Mouse (Mus musculus): Measurements from ENCODE around the gene Galr2.

The Galr2 gene

DNA sequence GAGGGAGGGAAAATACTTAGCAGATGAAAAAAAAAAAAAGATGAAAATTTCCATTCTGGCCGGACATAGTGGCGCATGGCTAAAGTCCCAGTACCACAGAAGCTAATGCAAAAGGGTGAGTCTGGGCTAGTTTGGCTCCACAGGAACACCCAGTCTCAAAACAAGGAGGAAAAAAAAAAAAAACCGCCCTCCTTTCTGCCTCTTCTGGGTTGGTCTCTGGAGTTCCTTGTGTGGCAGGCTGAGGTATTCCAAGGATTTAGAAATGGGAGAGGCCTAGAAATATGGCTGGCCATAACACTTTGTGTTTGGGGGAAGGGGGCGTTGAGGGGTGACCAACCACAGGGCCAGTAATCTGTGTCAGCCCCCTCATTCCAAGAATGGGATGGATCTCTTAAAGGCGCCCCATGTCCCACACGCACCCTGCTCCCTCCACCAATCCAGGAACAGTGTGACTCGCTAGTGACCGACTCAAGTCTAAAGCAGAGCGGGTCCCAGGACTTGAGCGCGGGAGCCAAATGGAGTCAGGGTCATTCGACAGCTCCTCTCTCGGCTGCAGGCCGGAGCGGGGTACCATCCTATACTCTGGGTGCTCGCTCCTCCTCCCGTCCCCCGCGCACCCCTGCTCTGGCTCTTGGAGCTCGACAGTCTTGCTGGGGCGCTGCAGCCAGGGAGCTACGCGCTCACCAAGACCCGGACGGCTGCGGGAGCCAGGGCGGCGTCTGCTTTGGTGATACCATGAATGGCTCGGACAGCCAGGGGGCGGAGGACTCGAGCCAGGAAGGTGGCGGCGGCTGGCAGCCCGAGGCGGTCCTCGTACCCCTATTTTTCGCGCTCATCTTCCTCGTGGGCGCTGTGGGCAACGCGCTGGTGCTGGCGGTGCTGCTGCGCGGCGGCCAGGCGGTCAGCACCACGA is at the start of gene Galr2:
Gene Galr2, plus strand, starts transcription at position 189 of the 913 bp plus-strand sequence.
- no peak for DNase-seq (ENCODE audit: low spot score in 2 of 2)

DNA sequence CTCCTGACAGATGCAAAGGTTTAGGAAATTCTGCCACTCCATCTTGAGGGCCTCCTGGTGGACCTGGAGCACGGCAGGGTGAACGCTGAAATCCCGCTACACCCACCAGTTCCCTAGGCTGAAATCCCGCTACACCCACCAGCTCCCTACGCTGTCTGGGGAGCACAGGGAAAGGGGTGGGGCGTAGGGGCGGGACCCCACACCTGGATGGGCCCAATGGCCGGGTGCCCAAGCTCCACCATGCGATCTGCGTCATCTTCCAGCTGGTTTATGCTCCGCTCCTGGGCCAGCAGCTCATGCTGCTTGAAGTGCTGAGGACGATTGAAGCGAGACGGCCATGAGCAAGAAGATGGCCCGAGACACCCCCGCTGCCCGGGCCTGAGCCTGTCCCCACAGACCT is 48.3 kb upstream of the Galr2 start:
- no peak for DNase-seq (ENCODE audit: low spot score in 2 of 2)

DNA sequence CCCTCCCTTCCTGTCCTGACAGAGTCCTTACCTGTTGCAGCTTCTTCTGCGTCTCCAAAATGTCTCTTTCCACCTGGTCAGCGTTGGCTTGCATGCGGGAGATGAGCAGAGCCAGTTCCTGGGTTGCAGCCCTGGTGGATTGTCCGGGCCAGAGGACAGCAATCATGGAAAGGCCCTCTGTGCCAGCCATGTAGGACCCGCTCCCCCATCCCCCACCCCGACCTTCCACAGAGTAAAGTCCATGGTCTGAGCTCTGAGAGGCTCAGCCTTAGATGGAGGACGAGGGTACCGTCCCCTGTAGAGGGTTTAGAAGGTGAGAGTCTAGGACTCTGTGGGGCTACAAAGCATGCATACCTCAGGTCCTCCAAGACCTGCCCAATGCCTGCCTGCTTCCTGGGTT is 45.8 kb upstream of the Galr2 start:
- no peak for DNase-seq (ENCODE audit: low spot score in 2 of 2)

DNA sequence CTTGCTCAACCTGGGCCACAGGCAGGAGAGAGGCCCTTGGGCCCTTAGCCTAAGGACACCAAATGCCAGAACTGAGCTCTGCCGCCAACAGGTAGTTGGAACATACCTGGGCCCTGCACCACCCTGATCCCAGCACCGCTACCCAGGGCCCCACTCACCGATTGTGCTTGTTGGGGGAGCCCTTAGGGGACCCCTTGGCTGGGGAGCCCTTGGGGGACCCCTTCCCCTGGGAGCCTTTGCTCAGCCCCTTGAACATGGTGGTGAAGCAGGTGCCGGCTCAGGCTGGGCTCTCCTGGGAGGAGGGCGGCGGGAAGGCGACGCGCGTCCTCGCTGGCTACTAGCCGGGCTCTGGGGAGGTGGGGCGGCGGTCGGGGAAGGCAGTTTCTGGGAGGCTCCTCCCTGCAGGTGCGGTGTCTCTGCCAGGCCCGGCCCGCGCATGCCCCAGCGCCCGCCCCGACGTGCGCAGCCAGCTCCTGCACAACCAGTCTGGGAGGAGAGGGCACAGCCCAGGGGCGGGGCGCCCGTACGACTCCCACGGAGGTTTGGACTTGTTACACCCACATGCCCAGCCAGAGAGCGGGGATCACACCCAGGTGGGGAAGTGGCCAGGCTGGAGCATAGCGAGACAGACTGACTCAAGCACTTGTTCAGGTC is 42.9 kb upstream of the Galr2 start, which contains the start of gene Evpl:
Gene Evpl, minus strand, starts transcription at position 336 of the 654 bp plus-strand sequence.
- peak; percentile 68 to 71 for DNase-seq (ENCODE audit: low spot score in 2 of 2)

DNA sequence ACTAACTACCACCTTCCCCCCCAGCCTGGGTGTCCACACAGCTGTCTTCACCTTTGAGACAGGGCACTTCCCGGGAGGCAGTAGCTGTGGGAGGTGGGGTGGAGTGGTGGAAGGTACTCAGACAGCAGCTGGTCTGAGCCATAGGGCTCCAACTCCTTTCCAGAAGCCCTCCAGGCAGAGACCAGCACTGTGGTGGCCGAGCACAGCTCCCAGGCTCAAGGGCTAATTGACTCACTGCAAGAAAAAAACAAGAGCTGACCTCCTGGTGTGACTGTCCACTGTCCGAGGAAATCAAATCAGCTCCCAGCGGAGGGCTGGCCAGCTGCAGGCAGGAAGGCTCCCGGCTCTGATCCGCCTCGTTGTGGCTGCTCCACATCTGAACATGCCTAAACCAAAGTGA is 40.9 kb upstream of the Galr2 start:
- DNase-seq (ENCODE audit: low spot score in 2 of 2) = no peak

DNA sequence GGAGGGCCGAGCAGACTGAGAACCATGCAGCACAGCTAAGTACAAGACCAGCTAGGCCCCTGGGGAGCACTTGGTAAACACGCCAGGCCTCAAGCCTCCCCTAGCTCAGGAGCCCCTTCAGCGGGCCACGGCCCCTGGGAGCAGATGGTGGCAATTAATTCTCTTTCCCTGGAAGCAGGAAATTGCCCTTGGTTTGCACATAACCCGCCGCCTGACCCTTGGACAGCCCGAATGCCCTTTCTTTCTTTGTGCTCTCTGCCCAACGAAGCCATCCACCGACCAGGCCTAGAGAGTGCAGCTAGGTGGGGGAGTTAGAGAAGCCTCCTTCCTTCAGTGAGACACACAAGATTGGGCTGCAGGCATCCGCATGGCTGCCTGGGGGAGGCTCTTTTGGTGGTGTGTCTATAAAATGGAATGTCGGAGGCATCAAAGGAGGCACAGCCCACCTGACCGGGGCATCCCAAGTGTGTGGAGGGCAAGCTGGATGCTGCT is 38.9 kb upstream of the Galr2 start:
- DNase-seq (ENCODE audit: low spot score in 2 of 2) = no peak

DNA sequence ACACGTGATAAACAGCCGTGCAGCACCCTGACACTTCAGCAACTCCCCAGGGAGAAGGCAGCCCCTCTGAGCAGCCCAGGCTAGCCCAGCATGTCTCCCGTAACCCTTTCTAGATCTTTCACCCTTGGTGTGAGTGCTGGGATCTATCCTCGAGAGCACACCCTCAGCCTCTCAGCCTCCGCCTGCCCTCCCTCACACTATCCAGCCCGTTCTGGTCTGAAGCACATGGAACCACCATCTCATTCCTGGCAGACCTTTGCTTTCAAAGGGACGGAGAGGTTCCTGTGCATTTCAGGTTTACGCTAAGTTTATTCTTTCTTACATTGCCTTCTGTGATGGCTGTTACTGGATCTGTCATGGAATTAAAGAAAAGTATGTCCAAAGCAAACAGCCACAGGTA is 36.2 kb upstream of the Galr2 start:
- no peak for DNase-seq (ENCODE audit: low spot score in 2 of 2)

DNA sequence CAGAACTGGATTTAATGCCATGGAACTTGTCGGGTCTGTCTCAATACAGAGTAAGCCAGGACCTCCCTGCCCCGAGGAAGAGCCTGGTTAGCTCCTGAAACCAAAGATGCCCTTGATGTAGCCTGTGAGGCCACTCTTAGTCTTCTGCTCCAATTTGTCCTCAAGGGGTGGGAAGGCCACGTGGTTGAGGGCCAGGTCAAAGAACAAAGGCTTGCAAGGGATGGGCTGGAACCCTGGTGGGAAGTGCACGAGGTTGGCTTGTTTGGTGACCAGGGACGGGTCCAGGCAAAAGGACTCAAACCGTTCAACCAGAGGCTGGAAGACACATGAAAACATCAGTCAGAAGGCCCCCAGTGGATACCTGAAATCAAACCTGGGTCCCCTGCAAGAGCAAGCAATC is 35.1 kb upstream of the Galr2 start:
- no peak for DNase-seq (ENCODE audit: low spot score in 2 of 2)

DNA sequence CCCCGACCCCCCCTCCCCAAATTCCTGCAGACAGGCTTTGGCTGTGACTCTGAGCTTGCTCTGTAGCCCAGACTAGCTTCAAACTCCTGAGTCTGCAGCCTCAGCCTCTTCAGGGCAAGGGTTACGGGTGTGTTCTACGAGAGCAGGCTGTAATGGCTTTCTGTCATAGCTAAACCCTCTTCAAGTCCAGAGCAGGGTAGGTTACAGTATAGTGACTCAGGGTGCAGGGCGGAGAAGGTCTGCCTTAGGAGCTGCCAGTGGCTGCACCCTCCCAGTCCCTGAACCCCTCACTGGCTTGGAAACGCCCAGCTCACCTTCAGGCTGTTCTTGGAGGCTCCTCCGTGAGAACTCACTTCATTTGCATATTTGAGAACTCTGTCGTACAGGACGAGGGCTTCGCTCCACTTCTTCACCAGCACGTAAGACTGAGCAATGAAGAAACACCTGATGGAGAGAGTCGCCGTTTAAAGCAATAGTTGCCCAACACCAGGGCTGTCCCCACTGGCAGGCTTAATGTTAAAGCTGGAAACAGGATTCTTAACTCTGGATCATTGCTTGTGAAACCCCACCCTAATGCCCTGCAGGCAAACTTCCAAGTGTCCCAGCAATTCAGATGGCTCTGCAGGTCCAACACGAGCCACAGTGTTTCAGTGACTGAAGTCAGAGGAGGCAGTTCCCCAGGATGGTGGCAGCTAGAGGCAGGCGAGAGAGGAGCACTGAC is 33.1 kb upstream of the Galr2 start:
- DNase-seq (ENCODE audit: low spot score in 2 of 2) = no peak

DNA sequence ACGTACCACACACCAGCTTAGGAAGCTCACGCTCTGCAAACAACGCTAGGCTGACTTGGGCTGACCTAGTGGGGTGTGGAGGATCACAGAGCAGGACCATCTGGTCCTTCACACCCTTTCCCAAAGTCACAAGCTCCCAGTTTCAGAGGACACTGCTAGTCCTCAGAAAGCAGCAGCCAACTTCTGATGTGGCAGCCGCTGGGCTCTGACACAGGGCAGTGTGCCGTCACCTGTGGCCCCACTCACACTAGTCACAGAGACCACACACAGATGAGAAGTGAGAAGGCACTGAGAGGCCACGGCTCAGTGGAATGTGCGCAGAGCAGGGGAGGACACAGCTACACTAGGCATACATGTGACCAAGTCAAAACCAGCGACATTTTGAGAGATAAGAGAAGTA is 29.8 kb upstream of the Galr2 start:
- DNase-seq (ENCODE audit: low spot score in 2 of 2) = no peak

DNA sequence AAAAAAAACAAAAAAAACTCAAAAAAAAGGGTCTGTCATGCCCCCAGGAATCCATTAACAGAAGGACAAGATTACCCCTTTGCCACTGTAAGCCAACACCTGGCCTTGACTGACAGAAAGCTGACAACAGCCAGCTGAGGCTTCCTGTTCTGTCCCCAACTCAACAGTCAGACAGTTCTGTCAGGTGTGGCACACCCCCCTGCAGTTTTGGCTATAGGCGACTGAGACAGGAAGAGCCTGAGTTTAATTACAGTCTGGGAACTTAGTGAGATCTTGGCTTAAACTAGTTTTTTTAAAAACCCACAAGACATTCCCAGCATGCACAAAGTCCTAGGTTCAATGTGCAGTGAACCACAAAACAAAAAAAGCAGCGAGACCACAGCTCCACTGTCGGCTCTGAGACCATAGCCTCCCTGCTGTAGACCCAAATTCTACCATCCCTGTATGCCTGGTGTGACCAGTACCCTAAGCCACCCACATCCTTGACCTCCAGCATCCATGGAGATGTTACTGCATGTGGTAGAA is 27.6 kb upstream of the Galr2 start:
- peak; percentile 24 to 30 for DNase-seq (ENCODE audit: low spot score in 2 of 2)

DNA sequence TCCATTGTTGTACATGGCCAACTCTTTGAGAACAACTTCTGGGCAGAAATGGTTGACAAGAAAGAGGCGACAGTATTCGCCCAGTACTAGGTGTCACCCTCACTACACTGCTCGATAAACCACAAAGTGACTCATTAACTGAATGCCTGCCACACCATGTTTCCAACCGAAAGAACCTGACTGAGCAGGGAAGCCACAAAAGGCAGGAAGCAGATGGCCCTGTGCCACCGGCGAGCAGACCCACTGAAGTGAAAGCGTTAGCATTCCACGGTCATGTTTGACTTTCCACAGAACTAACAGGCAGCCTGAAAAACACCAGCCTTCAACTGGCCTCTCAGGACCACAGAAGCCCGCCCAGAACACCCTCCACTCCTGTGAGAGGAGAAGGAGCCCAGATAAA is 26.1 kb upstream of the Galr2 start:
- no peak for DNase-seq (ENCODE audit: low spot score in 2 of 2)

DNA sequence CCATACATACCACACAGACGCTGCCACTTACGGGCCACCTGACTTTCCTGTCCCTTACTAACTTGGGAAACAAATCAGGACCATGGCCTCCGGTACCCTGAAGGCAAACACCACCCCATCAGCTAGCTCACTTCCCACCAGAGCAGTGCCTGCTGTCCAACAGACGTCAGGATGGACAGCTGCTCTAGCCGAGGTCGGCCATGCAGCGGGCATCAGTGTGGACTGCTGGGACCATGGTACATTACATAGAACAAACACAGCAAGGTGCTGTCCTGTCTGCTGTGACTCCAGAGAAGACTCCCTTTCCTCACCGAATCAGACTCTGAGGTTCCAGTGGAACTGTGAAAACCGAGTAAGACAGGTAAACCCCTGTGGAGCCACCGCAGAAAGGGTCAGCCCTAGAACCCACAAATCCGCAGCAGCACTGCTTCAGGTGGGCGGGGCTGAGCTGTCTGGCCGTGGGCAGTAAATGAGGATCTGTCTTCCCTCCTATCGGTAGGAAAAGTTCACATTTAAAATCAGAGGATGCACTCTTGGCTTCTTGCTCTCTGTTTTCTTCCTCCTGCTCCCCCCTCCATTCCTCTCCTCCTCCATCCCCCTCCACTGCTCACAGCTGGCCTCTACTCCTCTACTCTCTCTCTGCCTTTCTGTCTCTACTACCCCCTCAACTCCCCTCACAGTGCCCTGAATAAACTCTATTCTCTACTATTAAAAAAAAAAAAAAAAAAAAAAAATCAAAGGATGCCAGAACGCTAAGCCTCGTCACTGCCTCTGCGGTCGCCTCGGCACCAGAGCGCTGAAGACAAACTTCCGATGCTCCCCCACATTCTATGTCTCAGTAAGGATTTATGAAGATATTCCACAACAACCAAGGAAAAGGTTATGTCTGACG is 25.4 kb upstream of the Galr2 start:
- DNase-seq (ENCODE audit: low spot score in 2 of 2) = no peak

DNA sequence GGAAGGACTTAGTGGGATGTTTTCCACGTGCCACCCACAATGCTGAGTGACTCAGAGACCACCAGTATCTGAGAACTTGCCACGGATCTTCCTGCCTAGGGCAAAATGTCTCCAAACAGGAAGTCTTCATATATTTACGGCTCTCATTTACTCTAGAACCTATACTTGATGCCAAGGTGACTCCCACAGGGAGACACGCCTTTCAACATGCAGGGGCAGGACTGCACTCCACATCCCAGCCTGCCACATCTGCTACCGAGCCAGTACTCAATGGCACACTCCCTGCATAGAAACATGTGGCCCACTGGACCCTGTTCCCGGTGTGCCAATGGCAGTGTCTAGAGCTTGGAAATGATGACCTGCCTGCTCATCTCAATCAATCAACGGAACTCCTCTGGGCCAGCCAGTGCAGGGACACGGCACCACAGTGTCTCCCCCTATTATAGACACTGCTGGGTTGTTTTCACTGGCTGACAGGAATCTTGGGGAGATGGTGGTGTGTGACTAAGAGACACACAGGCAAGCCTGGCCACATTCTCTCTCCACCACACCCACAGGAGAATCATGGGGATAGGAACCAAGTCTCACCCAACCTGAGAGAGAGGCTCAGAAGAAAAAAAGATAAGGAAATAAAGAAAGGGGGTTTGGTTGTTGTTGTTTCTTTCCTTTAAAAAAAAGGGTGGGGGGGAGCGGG is 24.6 kb upstream of the Galr2 start:
- no peak for DNase-seq (ENCODE audit: low spot score in 2 of 2)

DNA sequence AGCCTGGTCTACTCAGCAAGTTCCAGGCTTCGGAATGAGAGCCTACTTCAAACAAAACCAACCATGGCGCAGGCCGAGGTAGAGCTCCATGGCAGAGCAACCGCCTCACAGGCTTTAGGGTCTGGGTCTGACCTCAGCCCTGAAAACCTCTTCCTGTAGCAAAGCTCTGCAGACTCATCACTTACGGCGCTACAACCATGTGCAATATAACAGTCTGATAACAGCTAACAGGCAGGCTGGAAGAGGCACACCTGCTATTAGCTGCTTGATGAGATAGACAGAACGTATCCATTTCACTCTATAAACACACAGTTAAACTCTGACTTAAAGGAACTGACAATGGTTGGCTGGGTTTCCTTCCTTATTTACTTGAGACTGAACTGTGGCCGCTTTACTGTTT is 21.3 kb upstream of the Galr2 start:
- peak in 1 of 2 experiments; percentile 11 for DNase-seq (ENCODE audit: low spot score in 2 of 2)

DNA sequence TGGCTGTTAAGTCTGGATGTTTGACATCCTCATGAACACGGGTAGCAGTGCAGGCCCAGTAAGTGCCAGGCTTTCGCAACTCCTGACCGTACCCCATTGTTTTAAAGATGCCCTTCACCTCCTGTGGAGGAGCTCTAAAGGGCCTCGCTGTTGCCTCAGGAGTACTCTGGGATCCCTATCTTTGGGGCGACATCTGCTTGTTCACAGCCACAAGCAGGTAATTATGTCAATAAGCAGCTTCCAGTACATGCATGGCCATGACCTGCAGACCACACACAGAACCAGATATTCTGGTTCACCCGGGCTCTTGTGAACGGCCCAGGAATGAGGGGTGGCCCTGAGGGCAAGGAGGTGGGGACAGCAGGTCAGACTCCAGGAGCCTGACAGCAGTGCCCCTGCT is 20.5 kb upstream of the Galr2 start:
- no peak for DNase-seq (ENCODE audit: low spot score in 2 of 2)

DNA sequence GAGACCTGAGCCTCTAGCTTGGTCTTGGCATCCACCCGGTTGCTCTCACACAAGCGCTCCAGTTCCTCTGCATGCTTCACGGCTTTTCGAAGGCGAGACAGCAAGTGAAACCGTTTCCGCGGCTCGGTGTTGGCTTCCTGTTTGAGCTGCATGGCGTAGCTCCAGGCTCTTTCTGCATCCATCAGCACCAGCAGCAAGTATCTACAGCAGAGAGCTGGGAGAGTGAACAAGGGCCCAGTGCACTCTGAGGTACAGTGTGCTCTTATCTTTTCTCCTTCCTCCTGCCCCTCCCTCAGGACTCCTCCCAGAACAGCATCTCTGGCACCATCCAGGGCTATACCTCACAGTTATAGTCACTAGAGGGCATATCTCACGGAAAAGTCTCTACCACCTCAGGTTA is 15.4 kb upstream of the Galr2 start:
- DNase-seq (ENCODE audit: low spot score in 2 of 2) = no peak

DNA sequence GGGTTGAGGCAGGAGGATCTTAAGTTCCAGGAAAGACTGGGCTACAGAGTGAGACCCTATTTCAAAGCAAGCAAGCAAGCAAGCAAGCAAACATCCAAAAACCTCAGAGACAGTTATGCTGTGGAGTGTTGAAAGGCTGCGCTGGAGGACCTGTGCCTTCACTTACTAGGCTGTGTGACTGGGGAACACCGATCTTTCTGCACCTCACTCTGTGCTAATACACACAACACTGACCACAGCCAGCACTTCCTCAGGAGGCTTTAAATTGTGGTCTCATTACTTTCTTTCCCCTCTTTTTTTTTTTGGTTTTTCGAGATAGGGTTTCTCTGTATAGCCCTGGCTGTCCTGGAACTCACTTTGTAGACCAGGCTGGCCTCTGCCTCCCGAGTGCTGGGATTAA is 14.9 kb upstream of the Galr2 start:
- no peak for DNase-seq (ENCODE audit: low spot score in 2 of 2)

DNA sequence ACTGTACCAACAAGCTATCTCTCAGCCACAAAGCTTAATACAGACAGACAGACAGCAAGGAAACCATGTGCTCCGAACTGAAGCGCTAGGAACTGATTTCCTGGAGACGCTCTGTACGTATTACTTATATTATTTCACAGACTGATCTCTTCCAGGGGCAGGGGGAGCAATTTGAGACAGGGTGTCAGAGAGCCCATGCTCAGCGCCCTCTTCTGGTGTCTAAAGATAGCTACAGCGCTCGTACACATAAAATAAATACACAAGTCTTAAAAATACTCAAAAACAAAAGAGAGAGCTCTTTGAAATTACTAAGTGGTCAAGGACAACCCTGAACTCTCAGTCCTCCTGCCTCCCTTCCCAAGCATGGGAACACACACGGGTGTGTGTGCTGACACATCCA is 13.1 kb upstream of the Galr2 start:
- no peak for DNase-seq (ENCODE audit: low spot score in 2 of 2)

DNA sequence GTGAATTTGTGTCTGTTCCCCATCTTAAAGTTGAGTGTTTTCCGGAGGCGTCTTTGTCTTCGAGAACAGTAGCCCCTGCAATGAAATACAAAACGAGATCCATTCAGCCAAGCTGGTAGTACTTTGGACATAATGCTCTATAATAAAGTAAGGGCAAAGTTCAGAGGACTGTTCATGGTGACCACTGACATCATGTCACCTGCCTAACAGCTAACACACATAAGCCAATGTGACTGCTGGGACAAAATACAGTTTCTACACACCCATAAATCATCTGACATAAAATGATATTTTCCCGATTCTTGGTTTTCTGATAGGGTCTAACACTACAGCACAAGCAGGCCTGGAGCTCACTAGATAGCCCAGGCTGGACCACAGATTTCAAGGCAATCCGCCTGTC is 12.4 kb upstream of the Galr2 start:
- no peak for DNase-seq (ENCODE audit: low spot score in 2 of 2)

DNA sequence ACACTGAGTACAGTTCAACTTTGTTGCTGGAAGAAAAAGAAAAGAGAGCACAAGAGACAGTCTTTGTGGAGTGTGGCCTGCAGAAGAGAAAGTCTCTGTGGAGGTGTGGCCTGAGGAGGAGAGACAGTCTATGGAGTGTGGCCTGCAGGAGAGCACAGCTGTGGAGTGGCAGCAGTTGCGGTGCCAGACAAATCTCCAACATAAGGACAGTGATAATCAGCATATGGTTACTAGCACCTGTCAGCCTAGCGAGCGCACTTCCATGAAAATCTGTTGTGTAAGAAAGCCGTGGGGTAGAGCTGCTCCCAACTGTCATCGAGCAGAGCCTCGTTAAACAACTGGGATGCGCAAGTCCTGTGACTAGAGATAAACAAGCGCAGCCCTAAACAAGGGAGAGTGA is 11.2 kb upstream of the Galr2 start:
- no peak for DNase-seq (ENCODE audit: low spot score in 2 of 2)

All from thymus, postnatal 10 days (tissue).